Mouse (Mus musculus) heart, postnatal 0 days (tissue): Measurements from ENCODE around the gene Igf2r. TPM values are rescaled to one million over a fixed set of nuclear protein-coding genes. Genes with fewer than 3 reads are reported as not detected.

Experiments used
- ATAC-seq: fragments of 200-750 bp; cut with Nextera tagmentation; 2 replicates; pipeline ENCODE4 v1.8.0; 2017; ENCODE audit warnings: low read depth, moderate number of reproducible peaks, moderate library complexity; ENCODE audit not compliant: insufficient read depth
- DNase-seq: peaks from one replicate; pipeline ENCODE4 v3.0.0-alpha.2; 2016; ENCODE audit warnings: low spot score
- H3K27ac ChIP-seq: fragments of 300-500 bp; sonication (generic); 2 replicates; pipeline ENCODE4 v1.5.1; 2014; ENCODE audit warnings: low read depth, mild to moderate bottlenecking
- H3K27me3 ChIP-seq: fragments of 300-500 bp; sonication (generic); 2 replicates; pipeline ENCODE4 v1.6.1; 2014; ENCODE audit warnings: low read length, mixed read lengths; ENCODE audit not compliant: control insufficient read depth, insufficient read depth
- H3K36me3 ChIP-seq: fragments of 300-500 bp; sonication (generic); replicated peaks from 2 replicates; pipeline ENCODE4 v1.6.1; 2014; ENCODE audit warnings: low read length, mixed read lengths; ENCODE audit not compliant: control insufficient read depth, insufficient read depth
- H3K4me1 ChIP-seq: fragments of 300-500 bp; sonication (generic); 2 replicates; pipeline ENCODE4 v1.6.1; 2014; ENCODE audit warnings: antibody characterized with exemption; ENCODE audit not compliant: control insufficient read depth, insufficient read depth
- H3K4me2 ChIP-seq: fragments of 300-500 bp; sonication (generic); 2 replicates; pipeline ENCODE4 v1.6.1; 2014; ENCODE audit warnings: low read depth, mild to moderate bottlenecking, low read length, moderate library complexity
- H3K4me3 ChIP-seq: fragments of 300-500 bp; sonication (generic); 2 replicates; pipeline ENCODE4 v1.5.1; 2014; ENCODE audit warnings: low read depth, low read length
- H3K9ac ChIP-seq: fragments of 300-500 bp; sonication (generic); replicated peaks from 2 replicates; pipeline ENCODE4 v1.6.1; 2014; ENCODE audit warnings: low read depth, low read length, mixed read lengths
- H3K9me3 ChIP-seq: fragments of 300-500 bp; sonication (generic); replicated peaks from 2 replicates; pipeline ENCODE4 v1.6.1; 2016; ENCODE audit warnings: low read length; ENCODE audit not compliant: control insufficient read depth
- CTCF ChIP-seq: IDR thresholded peaks from 2 replicates; pipeline ENCODE4 v1.5.1; 2016; ENCODE audit warnings: antibody characterized with exemption, control low read depth, low read depth
- EP300 ChIP-seq: IDR thresholded peaks from 2 replicates; pipeline ENCODE4 v1.6.1; 2016; ENCODE audit warnings: antibody characterized with exemption, low read depth
- WGBS: fragments of 180-500 bp; shearing (Covaris S2); extraction: QIAGEN DNeasy Blood & Tissue Kit; methylation state at CpG from one replicate; pipeline ENCODE4 v1.1.7; 2014; 5-methylcytosine and 5-hydroxymethylcytosine counted together
- polyA plus RNA-seq: library from polyadenylated mRNA; unstranded; fragments of >200 nt; fragmentation: Nextera tagmentation; extraction: Ambion mirVana; gene quantifications from 2 replicates; pipeline ENCODE4 v1.2.1, GENCODE M21; 2015
- total RNA-seq: library from RNA; depleted of rRNA; stranded (reverse); fragments of >200 nt; gene quantifications from 2 replicates; pipeline ENCODE4 v1.2.3, GENCODE M21; 2014; ENCODE audit warnings: low replicate concordance

Gene Igf2r
- total and polyA plus RNA-seq, 2 experiments from 2014 or later = 59.9 to 424 TPM

DNA sequence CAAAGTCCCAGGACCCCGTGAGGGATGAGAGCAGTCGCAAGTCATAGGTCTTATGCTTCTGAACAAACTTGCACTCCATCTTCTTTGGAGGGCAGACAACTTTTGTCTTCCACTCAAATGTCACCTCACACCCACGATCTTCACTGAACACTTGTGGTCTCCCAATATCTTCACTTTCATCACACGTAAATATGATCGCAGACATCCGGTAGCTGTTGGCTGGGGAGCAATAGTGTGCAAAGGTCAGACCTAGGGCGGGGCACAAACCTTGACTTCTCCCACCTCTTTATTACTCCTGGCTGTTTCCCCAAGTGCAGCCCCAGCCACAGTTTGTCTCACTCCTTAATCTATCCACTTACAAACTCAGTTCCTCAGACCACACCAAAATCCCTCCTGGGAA, 77.6 kb downstream of the Igf2r start:
- WGBS = 81% methylated on average over 7 of the region's 7 CpGs
- no peak overlapping the region for H3K4me3 ChIP-seq

DNA sequence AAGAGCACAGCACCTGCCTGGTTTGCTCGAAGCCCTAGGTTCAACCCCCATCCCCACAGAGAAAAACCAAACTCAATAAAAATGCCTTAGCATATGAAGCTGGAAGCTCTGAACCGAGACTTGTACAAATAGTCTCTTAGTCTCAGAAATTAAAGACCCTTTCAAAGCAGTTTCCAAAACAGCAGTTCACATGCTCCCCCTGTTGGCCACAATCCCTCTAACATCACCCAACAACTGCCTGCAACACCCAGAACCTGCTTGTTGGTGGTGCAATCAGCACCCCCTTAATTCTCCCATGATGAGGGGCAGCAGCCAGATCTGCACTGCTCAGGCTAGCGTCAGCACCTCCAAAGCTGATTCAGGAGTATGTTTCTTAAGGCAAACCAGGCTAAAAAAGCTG, 79.9 kb downstream of the Igf2r start:
- Histone ChIP-seq H3K9me3 (no peaks in the 10 kb centered on the region), H3K27me3 (no peaks in the 10 kb centered on the region), H3K36me3 (peaks cover 100% of the 10 kb centered on the region), H3K9ac (no peak overlapping the region), H3K4me1 (0 out of 2 replicates have a peak, but pooled peaks cover 15% of the 10 kb centered on the region), H3K27ac (peak overlapping the region; percentile 72), H3K4me2 (no peak overlapping the region), H3K4me3 (no peak overlapping the region)
- 56% methylated on average over 3 of the region's 3 CpGs for WGBS
- ATAC-seq (no peak), DNase-seq (no peak)
- TF ChIP-seq EP300 = no peak
- TF ChIP-seq CTCF = peak; percentile 44

More for the DNA sequence above, 77.6 kb downstream of the Igf2r start:
- TF ChIP-seq EP300 (no peak), CTCF (no peak)
- no peak overlapping the region for H3K9ac ChIP-seq
- 0 out of 2 replicates have a peak, but pooled peaks cover 15% of the 10 kb centered on the region for H3K4me1 ChIP-seq
- peaks cover 97% of the 10 kb centered on the region for H3K36me3 ChIP-seq
- no peak overlapping the region for H3K4me2 ChIP-seq
- DNase-seq (no peak), ATAC-seq (no peak)
- no peaks in the 10 kb centered on the region for H3K9me3 ChIP-seq
- no peak overlapping the region for H3K27ac ChIP-seq
- no peaks in the 10 kb centered on the region for H3K27me3 ChIP-seq

DNA sequence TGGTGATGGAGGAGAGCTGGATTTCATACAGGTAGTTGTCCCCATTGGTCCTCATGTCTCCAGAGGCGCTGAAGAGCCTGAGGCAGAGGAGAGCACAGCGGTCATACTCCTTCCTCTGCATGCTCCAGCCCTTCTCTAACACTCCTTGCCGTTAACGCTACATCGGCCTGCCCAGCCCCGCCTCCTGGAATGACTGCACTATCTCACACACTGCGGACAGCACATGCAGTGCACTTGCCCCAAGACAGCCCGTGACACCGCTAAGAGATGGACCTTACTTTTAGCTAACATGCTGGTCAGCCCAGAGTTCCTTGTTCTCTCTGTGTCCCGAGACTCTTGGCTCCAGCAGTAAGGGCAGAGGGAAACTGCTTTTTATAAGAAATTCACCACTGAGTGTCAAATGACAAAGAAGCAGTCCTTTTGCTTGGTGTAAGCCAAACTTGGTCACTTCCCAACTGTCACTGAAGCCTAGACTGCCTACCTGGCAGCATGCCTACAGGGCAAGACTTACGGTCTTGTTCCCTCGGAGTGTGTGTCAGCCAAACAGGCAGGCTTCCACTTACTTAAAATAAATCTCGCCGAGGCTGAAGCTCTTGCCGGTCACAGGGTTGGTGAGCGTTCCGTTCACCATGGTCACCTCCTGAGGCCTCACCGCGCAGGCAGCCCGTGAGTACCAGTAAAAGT, 80.9 kb downstream of the Igf2r start:
- H3K4me2 ChIP-seq = 0 out of 2 replicates have a peak overlapping the region, but pooled peaks have one; percentile 5
- H3K36me3 ChIP-seq = peaks cover 100% of the 10 kb centered on the region
- 28% methylated on average over 20 of the region's 20 CpGs for WGBS
- TF ChIP-seq CTCF (no peak), EP300 (0 out of 2 replicates have a peak, but pooled peaks have one; percentile 28)
- H3K27ac ChIP-seq = peak overlapping the region; percentile 72
- no peak overlapping the region for H3K4me3 ChIP-seq
- ATAC-seq = peak; percentile 74
- H3K9ac ChIP-seq = no peak overlapping the region
- H3K4me1 ChIP-seq = 0 out of 2 replicates have a peak, but pooled peaks cover 15% of the 10 kb centered on the region
- no peaks in the 10 kb centered on the region for H3K27me3 ChIP-seq
- no peaks in the 10 kb centered on the region for H3K9me3 ChIP-seq
- peak; percentile 64 for DNase-seq

DNA sequence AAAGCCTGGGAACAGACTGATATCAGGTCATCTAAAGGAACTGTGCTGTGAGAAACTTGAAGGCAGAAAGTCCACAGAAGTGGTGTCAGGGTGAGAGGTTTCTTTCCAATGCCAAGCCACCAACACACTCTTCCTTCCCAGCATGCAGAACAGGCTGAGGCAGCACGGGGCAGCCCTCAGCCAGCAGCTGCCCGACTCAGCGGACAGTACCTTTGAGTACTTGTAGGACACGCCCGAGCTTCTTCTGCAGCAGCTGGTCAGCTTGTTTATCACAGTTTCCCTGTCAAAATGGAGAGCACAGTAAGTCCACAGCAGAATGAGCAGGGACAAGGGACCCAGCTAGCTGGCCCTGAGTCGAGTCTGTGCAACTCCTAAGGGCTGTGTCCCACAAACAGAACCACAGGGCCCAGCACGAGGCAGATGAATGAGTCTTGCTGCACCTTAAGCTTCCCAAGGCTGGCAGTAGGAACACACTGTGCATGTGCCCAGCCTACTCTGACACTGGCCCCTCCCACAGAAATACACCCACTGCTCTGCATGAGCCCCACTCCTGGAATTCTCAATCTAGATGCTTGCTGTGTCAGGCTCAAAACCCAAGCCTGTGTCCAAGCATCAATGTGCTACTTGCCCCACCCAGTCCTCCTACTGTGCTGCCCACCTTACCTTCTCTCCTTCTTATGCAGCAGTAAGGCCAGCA, 84.4 kb downstream of the Igf2r start:
- TF ChIP-seq CTCF = no peak
- TF ChIP-seq EP300 = no peak
- H3K36me3 ChIP-seq = peaks cover 98% of the 10 kb centered on the region

DNA sequence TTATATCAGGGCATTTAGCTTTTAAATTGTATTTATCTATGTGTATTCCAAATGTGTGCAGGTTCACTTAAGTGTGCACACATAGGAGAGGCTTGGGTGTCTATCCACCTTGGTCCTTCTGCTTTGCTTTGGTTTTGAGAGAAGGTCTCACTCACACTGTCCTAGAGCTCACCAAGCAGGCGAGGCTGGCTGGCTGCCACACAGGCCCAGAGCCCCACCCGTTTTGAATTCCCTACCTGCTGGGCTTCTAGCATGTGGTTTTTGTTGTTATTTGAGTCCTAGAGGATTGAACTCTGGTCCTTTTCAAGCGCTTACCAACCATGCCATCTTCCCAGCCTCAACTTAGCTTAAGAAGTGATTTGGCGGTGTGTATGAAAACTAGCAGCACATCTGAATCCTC, 85.1 kb downstream of the Igf2r start:
- Histone ChIP-seq H3K9ac (no peak overlapping the region), H3K9me3 (0 out of 2 replicates have a peak, but pooled peaks cover 5% of the 10 kb centered on the region), H3K27me3 (no peaks in the 10 kb centered on the region), H3K36me3 (peaks cover 91% of the 10 kb centered on the region), H3K4me2 (no peak overlapping the region), H3K27ac (no peak overlapping the region), H3K4me3 (no peak overlapping the region), H3K4me1 (0 out of 2 replicates have a peak, but pooled peaks cover 10% of the 10 kb centered on the region)
- no peak for DNase-seq
- ATAC-seq = no peak
- TF ChIP-seq CTCF (no peak), EP300 (no peak)
- 44% methylated on average over 4 of the region's 4 CpGs for WGBS

More for the DNA sequence above, 84.4 kb downstream of the Igf2r start:
- Histone ChIP-seq H3K9ac (no peak overlapping the region), H3K9me3 (no peaks in the 10 kb centered on the region), H3K4me1 (0 out of 2 replicates have a peak, but pooled peaks cover 15% of the 10 kb centered on the region), H3K27ac (no peak overlapping the region), H3K27me3 (no peaks in the 10 kb centered on the region), H3K4me2 (no peak overlapping the region), H3K4me3 (no peak overlapping the region)
- ATAC-seq (no peak), DNase-seq (no peak)
- 69% methylated on average over 7 of the region's 7 CpGs for WGBS
